Mouse (Mus musculus) MEL-GATA-1-ER (cell line): Measurements from ENCODE around the gene Tns1.

Experiments
- DNase-seq: peaks from one replicate; pipeline ENCODE4 v3.0.0-alpha.2; 2012; ENCODE audit warnings: low read depth; ENCODE audit errors: extremely low read depth

Tns1 gene

DNA sequence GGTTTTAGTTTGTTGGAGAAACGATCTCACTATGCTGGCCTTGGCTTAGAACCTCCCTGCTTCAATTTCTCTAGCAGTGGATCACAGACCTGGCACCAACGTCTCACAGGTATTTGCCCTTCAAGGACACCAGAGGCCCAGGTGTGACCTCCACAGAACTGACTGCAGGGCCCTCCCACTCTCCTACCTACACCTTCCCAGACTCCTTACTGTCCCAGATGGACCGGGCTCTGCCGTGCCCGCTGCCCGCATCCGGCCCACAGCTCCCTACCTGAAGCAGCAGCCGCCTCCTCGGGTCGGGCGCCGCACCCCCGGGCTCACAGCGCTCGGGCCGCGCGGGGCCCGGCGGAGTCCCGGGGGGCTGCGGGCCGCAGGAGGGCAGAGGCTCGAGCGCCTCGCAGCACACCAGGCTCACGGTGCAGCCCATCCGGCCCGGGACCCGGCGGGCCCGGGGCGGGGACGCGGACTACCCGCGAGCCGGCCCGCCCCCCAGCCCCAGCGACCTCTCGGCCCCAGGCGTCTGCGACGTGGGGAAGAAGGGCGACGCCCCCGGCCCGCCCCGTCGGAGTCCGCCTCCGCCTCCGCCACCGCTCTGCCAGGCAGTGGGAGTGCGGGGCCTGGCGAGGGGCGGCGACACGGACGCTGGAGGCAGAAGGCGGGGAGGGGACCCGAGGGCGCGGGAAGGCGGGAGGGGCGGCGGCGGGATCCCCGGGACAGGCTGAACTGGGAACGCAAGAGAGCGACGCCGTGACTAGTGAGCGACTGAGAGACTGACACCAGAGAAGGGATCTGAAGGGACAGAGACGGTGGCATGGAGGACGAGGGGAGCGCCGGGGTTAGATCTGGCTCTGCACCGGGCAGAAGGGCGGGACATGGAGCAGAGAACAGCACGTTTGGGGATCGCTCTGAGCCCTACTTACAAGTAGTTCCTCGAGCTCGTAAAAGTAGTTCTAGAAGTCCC lies at the start of gene Tns1:
Gene Tns1, minus strand, starts transcription at position 429 of the 961 bp plus-strand sequence.
- no peak for DNase-seq

DNA sequence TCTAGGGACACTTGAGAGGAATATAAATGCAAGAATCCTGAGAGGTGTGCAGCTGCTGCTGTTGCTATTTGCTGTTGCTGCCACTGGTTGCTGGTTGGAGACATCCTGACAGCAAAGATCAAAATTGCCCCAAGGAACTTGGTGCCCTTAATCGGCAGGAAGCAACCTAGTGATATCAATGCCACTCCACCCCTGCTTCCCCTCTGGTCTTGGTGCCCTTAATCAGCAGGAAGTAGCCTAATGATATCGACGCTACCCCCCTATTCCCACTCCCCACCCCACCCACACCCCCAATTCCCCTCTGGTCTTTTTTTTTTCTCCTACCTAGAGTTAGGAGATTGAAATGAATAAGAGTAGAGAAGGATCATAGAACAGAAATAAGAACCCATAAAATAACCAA lies 48.5 kb upstream of the Tns1 start:
- DNase-seq: peak; percentile 78

DNA sequence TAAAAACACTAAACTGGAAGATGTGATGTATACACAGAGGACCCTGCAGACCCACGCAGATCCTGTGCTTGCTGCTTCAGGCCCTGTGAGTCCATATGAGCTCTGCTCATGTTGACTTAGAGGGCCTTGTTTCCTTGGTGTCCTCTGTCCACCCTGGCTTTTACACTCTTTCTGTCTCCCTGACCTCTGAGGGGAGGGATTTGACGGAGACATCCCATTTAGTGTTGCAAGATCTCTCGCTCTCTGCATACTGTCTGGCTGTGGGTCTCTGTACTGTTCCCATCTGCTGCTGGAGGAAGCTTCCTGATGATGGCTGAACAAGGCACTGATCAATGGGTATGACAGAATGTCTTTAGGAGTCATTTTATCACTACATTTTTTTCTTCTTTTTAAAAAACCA lies 45.5 kb upstream of the Tns1 start:
- DNase-seq: no peak

DNA sequence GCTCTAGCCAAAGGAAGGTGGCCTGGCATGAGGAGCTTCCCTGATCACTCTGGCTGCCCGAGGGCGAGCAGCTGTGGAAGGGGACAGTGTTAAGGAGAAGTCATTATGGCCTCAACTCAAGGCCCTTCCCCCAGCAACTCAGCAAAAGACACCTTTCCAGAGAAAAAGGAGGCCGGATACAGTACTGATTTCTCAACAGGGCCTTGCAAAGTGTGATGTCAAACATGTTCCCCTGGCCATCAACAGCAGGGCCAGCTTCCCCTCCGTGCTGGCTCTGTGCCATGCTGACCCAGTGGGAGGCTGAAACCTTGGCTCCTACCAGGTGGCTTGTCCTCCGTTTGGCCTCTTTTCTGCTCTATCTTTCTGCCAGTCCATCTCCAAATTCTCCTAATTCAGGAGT lies 42.9 kb upstream of the Tns1 start:
- no peak for DNase-seq

DNA sequence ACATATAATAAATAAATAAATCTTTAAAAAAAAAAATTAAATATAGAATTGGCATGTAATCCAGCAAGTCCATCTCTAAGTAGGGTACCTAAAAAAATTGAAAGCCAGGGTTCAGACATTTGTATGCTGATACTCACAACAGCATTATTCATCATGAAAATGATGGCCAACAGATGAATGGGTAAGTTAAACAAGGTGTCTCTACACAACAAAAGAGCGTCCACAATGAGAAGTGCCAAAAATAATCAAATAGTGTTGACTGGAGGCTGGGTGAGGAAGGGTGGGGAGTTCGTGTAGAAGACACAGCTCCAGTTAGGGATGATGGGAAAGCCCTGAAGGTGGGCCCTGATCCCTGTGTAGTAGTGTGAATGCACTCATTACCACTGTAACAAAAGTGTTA lies 35.8 kb upstream of the Tns1 start:
- DNase-seq: peak; percentile 63

DNA sequence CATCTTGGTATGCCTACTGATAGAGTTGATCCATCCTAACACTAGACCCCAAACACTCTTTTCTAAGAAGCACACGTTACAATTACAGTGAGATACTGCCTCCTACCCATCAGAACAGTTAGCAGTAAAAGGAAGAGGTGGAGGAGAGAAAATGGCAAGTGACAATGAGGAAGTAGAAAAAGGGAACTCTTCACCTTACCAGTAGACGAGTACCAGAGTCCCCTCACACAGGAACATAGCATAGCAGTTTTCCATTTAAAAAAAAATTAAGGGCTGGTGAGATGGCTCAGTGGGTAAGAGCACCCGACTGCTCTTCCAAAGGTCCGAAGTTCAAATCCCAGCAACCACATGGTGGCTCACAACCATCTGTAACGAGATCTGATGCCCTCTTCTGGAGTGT lies 35.4 kb upstream of the Tns1 start:
- DNase-seq: peak; percentile 90

DNA sequence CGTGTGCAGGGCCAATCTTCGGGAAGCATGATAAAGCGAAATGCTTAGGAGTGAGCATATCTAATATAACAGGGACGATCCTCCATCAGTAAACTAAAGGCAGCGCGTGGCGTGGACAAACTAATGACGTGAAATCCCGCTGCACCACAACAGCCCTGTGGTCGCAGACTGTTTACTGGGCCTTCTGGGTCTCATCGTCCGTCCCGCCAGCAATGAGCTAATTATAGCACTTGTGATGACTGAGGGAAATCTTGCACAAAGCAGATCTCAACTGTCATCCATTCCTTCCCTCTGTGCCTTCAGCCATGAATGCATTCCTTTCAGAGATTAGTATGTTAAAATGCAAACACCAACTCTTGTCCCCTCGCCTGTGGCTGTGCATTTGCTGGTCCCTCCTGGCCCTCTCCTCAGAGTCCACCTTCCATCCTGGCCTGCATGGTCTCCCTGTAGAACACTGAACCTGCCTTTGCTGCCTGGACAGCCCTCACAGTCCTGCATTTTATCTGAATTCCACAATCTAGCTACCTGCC lies 32.2 kb upstream of the Tns1 start:
- no peak for DNase-seq

DNA sequence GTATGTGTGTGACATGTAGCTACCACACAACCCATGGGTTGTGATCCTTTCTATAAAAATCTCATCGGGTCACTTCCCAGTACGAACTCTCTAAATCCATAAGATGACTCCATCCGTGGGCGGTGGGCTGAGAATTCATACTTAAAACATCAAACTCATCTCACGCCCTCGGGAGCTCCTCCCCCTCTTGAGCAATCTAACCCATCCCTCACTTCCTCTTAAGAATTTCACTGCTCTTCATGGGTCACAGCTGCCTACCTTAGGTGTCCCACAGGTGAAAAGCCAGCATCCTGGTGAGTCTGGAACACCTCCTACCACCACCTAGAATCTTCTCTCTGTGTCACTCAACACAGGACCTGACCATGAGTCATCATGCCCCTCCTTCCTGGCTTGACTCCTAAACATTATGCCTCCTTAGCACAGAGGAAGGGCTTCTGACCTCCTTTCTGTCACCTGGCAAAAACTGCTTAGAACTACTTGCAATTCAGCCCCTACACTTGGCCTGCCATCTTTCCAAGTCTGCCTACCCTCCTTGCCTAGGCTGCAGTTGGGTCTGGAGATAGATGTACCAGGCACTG lies 31.3 kb upstream of the Tns1 start:
- no peak for DNase-seq

DNA sequence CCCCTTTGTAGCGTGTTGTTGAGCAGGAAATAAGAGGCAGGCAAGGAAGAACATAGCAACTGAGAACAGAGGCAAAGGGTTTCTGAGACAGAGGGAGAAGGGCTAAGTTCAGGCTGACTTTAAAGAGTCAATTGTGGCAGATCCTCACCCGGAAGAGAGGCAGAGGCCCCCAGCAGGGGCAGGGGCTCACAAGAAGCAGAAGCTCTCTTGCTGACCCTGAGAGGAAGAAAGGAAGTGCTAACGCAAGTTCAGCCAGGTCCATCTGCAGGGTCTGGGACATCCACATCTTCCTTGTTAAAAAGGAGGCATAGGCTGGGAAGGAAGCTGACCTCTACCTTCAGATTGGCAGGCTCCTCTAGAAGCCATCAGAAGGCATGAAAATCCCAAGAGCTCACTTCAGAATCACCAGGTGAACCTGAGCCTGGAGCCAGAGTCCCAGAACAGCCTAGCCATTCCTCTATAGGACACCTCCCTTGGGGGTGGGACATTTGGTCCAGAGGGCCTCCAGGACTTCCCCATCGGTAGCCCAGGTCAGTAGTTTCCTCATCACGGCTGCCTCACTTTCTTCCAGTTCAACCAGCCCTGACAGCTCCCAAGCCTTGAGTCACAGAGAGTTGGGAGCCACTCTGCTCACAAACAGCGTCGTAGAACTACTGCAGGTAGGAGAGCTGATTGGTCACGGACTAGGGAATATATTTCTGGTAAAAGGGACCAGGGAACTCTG lies 29.4 kb upstream of the Tns1 start, which contains the start of gene Cxcr2:
Gene Cxcr2, plus strand, starts transcription at position 529 of the 724 bp plus-strand sequence.
- DNase-seq: no peak

DNA sequence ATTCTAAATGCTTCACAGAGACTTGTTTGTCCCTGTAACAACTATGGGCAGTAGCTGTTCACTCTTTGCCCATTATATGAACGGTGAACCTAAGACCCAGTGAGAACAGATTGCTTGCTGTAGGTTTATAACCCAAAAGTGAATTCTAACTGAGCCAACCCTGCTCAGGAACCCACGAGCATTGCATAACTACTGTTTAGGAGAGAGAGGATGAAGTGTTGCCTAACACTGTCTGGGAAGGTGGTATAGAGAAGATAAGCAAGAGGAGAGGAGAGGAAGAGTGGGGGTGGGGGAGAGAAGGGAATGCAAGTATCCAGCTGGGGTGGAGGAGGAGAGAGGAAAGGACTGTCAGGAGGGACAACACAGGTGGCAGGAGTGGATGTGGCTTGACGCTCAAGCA lies 26.8 kb upstream of the Tns1 start:
- DNase-seq: no peak

DNA sequence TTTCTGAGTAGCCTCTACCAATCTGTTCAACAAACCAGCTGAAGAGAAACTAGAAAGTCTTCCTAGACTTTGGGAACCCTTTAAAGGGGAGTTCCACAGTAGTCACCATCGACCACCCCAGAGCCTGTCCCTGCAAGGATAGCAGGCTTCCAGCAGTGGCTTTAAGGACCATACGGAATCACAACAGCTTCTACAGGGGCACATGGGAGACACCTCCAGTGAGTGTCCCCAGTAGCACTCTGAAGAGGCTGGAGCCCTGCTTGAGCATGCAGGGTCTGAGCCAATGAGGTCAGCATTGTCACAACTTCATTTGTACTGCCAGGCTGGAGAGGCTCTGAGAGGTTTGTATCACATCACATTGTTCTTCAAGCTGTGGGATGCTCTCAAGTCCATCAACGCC lies 25.9 kb upstream of the Tns1 start:
- no peak for DNase-seq

DNA sequence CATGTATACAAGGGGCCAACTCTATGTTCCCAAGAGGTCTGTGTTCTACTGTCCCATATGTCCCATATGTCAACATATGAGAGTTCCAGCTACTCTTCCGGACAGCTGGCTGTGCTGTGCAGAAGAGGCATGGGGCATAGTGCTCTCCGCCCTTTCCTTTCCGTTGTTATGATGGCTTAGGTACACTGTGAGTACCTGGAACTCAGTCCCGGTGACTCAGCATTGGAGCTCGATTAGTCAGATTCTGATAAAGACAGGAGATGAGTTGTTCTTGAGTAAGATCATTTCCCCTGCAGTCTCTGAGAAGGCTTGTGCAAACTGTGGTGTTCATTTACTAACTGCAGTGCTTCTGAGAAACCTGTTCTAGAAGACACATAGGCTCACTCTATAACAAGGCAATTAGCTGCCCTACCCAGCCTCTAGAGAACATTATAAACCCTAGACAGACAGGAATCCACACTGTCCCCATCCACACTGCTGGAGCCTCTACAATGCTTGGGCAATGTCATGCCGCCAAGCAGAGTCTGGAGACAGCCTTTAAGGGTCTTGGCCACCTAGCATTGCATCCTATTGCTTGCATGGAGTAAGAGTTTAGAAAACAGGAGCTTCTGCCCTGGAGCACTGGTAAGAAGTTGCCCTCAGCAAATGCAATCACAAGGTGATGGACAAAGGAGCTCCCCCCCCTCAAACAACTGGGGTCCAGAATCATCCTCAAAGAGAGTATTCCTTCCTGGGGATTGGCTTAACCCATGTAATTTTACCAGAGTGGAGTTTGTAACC lies 25.0 kb upstream of the Tns1 start:
- DNase-seq: no peak

DNA sequence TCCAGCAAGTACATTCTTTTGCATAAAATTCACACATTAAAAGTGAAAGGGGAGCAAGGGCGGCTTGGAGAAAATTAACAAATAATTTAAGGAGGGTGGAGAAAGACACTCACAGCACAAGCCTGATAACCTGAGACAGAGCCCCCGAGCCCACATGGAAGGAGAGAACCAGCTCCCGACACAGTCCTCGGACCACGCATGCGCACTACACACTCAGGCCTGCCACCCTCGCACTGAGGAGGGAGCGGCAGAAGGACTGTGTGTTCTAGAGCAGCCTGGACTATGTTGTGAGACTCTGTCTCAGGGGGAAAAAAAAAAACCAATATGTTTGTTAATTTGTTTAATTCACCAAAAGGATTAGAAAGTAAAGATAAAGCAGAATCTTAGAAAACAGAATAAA lies 17.5 kb upstream of the Tns1 start:
- no peak for DNase-seq

DNA sequence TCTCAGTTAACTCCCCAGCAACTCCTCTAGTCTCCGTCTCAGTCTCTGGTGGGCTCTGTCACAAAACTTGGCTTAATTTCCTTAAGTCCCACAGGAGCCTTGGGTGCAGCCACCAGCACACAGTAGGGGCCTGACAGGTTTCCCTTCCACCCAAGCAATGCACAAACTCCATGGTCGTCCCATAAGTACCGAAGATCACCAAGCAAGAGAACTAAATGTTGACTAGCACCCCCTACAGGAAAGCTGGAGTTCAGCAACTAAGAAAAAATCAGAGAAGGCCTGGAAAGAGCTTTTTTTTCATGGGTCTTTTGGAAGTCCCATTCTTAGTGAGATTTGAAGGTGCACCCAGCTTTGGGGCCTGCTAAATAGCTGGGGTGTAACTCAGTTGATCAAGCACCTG lies 15.2 kb upstream of the Tns1 start:
- no peak for DNase-seq

DNA sequence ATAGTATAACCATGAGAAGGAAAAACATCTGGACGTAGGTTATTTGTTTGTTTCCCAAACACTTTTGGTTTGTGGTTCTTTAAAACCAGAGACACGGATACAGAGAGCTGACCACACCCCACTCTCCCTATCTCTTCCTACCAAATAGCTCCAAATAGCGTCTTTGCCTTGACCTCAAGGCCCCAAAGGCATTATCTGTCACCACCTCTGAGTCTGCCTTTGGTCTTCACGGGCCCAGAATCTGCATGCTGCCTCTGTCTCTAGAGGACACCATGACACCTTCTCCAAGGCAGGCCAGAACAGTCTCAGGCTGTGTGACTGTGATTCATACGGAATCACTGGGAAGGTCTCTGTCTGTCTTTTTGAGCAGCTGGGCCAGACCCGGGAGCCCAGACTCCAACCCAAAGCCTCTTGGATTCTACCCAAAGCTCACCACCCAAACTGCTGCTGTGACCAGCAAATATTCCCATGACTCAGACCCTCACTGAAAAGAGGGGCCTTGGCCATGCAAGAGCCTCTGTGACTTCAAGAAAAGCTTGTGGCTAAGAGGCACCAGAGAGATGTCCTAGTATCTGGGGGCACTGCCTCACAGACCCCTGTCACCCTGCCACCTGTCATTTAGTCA lies 11.2 kb upstream of the Tns1 start:
- no peak for DNase-seq

DNA sequence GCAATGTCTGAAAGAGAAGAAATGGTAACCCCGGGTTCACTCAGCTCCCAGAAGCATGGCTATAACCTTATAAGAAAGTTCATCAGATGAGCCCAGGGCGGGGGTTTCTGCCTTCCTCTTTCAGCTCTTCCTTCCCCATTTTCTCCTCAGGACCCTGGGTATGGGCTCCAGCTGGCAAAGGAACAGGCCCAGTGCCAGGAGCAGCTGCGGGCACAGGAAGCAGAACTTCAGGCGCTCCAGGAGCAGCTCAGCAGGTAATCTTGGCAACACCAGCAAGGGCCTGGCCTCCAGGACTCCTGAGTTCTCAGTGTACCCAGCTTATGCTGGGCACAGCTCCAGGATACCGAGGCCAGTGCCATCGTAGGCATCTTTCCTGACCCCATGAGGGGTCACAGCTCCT lies 9.7 kb upstream of the Tns1 start:
- DNase-seq: no peak

DNA sequence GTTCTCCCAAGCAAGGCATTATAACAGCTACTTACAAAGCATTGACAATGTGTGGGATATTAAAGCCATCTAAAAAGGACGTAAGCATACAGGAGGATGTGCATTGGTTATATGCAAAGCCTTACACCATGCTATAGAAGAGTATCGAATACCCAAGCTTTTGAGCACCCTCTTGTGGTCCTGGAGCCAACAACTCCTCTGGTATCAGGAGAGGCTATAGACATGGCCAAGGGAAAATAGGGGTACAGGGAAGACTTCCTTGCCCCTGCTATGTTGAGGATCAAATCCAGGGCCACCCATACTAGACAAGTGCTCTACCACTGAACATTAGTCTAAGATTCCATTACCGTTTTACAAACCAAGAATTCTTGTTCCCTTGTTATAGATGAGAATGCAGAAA lies 7.8 kb upstream of the Tns1 start:
- no peak for DNase-seq

DNA sequence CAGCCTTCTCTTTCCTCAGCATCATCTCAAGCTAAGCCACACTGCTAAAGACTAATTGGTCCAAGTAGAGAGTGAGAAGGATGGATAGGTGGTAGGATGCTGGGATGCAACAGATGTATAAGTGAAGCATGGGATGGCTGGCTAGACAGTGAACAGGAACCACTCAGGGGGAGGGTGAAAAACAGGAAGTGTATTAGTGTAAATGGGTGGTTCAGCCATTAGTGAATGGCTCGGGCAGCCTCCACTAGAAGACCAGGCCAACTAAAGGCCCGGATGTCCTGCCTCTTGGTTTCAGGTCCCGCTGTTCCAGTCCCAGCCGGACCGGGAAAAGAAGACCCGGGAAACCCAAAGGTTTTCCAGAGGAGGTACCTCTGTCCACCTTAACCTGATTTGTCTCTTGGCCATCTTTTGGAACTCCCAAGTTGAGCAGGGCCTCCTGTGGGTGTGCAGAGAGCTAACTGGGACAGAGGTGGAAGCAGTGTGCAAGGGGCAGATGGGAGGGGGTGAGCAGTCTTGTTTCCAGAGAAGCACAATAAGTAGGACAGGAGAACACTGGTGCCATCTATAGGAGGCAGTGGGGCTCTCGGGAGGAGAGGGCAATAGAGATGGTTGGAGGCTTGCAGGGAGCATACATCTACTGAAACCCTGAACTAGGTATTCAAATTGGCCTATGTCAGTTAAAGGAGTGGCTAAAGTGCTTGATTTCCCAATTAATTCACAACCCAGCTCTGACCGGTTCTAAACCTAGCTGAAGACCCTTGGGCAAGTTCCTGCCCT lies 6.8 kb upstream of the Tns1 start:
- no peak for DNase-seq

DNA sequence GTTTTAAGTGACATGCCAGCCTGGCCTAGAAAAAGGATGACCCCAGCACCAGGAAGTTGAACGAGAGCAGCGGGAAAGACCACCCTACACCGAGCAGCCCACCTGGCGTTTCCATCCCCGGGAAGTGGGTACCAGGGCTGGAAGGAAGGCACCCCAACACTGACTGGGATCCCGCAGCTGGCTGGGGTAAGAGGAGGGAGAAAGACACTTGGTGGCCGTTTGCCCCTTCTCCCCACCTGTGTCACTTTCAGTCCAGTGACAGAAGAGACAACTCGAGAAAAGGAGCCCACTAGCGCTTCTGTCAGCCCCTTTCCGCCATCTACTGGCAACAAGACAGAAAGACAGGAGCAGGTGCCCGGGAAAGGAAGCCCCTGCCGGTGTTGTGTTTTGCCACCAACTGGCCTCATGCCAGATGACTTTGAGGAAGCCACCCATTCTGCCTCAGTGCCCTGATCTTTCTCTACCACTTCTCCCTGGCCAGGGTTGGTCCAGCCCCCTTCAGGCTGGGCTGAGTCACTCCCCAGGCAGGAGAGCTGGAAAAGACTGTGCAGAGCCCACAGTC lies 823 bp upstream of the Tns1 start, which contains the start of gene Rufy4:
Gene Rufy4, plus strand, starts transcription at position 551 of the 562 bp plus-strand sequence.
- DNase-seq: peak; percentile 88
